Mouse (Mus musculus): ENCODE data around the gene Erp27. TPM values are rescaled to one million over a fixed set of nuclear protein-coding genes. Genes with fewer than 3 reads are reported as not detected.

The Erp27 gene
- total and polyA plus RNA-seq, 3 experiments: 0.39 TPM; not detected in 2

GRCm38 (mm10) chr6:136937117-136937516, 15.1 kb upstream of the Erp27 start:
- no peak for TF ChIP-seq RAD21 (IDR thresholded peaks at IDR 0.05; ENCODE audit: low read depth, low read length)
- no peak for TF ChIP-seq USF1 (IDR thresholded peaks at IDR 0.05; ENCODE audit: low read depth, low read length)
- no peak for TF ChIP-seq CHD2 (IDR thresholded peaks at IDR 0.05; ENCODE audit: low read length)
- TF ChIP-seq E2F4 (IDR thresholded peaks at IDR 0.05; ENCODE audit: borderline replicate concordance, low read depth, low read length): no peak
- TF ChIP-seq POLR2A (IDR thresholded peaks at IDR 0.05; ENCODE audit: control insufficient read depth in 1 of 2, insufficient read depth in 1 of 2, low read depth in 1 of 2, low read length in 2 of 2, poor library complexity in 1 of 2): no peak
- no peak for TF ChIP-seq GABPA (IDR thresholded peaks at IDR 0.05; ENCODE audit: low read depth, low read length)
- no peak for TF ChIP-seq MYB (IDR thresholded peaks at IDR 0.05; ENCODE audit: low read depth, low read length)
- TF ChIP-seq ETS1 (IDR thresholded peaks at IDR 0.05; ENCODE audit: low read depth, low read length): no peak
- TF ChIP-seq MYC (IDR thresholded peaks at IDR 0.05; ENCODE audit: low read depth, low read length): no peak
- TF ChIP-seq EP300 (IDR thresholded peaks at IDR 0.05; ENCODE audit: low read depth in 1 of 2, low read length in 2 of 2): no peak
- no peak for TF ChIP-seq NELFE (IDR thresholded peaks at IDR 0.05; ENCODE audit: low read depth, low read length)

GRCm38 (mm10) chr6:136936361-136936760, 14.4 kb upstream of the Erp27 start:
- peaks cover 16 to 31% of the 10 kb centered on the region in 2 experiments for H3K4me1 ChIP-seq (ENCODE audit: control insufficient read depth in 1 of 2, insufficient read depth in 2 of 2, low read length in 2 of 2)
- TF ChIP-seq CHD2 (IDR thresholded peaks at IDR 0.05; ENCODE audit: low read length): no peak
- no peak for TF ChIP-seq TCF12 (IDR thresholded peaks at IDR 0.05; ENCODE audit: low read depth, low read length)
- TF ChIP-seq RCOR1 (IDR thresholded peaks at IDR 0.05; ENCODE audit: low read depth, low read length): no peak
- TF ChIP-seq MAX (IDR thresholded peaks at IDR 0.05; ENCODE audit: low read length): no peak
- no peak for TF ChIP-seq POLR2AphosphoS2 (IDR thresholded peaks at IDR 0.05; ENCODE audit: low read length)
- TF ChIP-seq UBTF (IDR thresholded peaks at IDR 0.05; ENCODE audit: borderline replicate concordance, insufficient read depth, low read depth, low read length): no peak
- no peak for TF ChIP-seq POLR2AphosphoS5 (IDR thresholded peaks at IDR 0.05; ENCODE audit: borderline replicate concordance, low read depth, low read length)
- no peaks in the 10 kb centered on the region for H3K9me3 ChIP-seq (replicated peaks; ENCODE audit: insufficient read depth, low read length)
- no peak overlapping the region for H3K27ac ChIP-seq (ENCODE audit: control insufficient read depth, low read depth, low read length)
- no peak overlapping the region for H3K9ac ChIP-seq (ENCODE audit: control insufficient read depth, low read depth, low read length, poor library complexity, severe bottlenecking)
- H3K36me3 ChIP-seq (ENCODE audit: control insufficient read depth in 1 of 2, insufficient read depth in 2 of 2, low read length in 2 of 2): peaks cover 0 to 48% of the 10 kb centered on the region in 2 experiments
- peaks cover 30% of the 10 kb centered on the region for H3K79me2 ChIP-seq (ENCODE audit: control insufficient read depth, insufficient read depth, low read length, poor library complexity)
- H3K27me3 ChIP-seq (ENCODE audit: control insufficient read depth in 1 of 2, insufficient read depth in 2 of 2, low read length in 2 of 2): no peaks in the 10 kb centered on the region
- no peak overlapping the region for H3K4me3 ChIP-seq (ENCODE audit: control insufficient read depth in 1 of 2, insufficient read depth in 1 of 2, low read depth in 2 of 2, low read length in 2 of 2)
- no peak for DNase-seq (ENCODE audit: low read depth, low spot score)

More at GRCm38 (mm10) chr6:136937117-136937516, 15.1 kb upstream of the Erp27 start:
- H3K27me3 ChIP-seq (ENCODE audit: control insufficient read depth in 1 of 2, insufficient read depth in 2 of 2, low read length in 2 of 2): no peaks in the 10 kb centered on the region
- H3K27ac ChIP-seq (ENCODE audit: control insufficient read depth, low read depth, low read length): no peak overlapping the region
- no peak overlapping the region for H3K9ac ChIP-seq (ENCODE audit: control insufficient read depth, low read depth, low read length, poor library complexity, severe bottlenecking)
- peaks cover 30% of the 10 kb centered on the region for H3K79me2 ChIP-seq (ENCODE audit: control insufficient read depth, insufficient read depth, low read length, poor library complexity)
- no peak for DNase-seq (ENCODE audit: low read depth, low spot score)
- H3K36me3 ChIP-seq (ENCODE audit: control insufficient read depth in 1 of 2, insufficient read depth in 2 of 2, low read length in 2 of 2): peaks cover 0 to 47% of the 10 kb centered on the region in 2 experiments
- no peak overlapping the region for H3K4me3 ChIP-seq (ENCODE audit: control insufficient read depth in 1 of 2, insufficient read depth in 1 of 2, low read depth in 2 of 2, low read length in 2 of 2)
- no peaks in the 10 kb centered on the region for H3K9me3 ChIP-seq (replicated peaks; ENCODE audit: insufficient read depth, low read length)
- peaks cover 18 to 31% of the 10 kb centered on the region in 2 experiments for H3K4me1 ChIP-seq (ENCODE audit: control insufficient read depth in 1 of 2, insufficient read depth in 2 of 2, low read length in 2 of 2)
